Mouse (Mus musculus): ENCODE data around the gene Edc3. TPM values are rescaled to one million over a fixed set of nuclear protein-coding genes. Genes with fewer than 3 reads are reported as not detected.
A peak's percentile ranks its signal among the peaks of the same experiment; 100 is the strongest.

Edc3 gene
- polyA plus RNA-seq, 1 experiment from 2014 or later = 22.1 TPM

GRCm38 (mm10) chr9:57760416-57761146, 52.2 kb downstream of the Edc3 start:
- ATAC-seq (ENCODE audit: low read depth) (no peak), DNase-seq (ENCODE audit: low spot score) (no peak)
- H3K27ac ChIP-seq (replicated peaks; ENCODE audit: low read depth, low read length) = no peak overlapping the region
- no peaks in the 10 kb centered on the region for H3K9me3 ChIP-seq (ENCODE audit: control insufficient read depth, low read length)
- peaks cover 18% of the 10 kb centered on the region for H3K4me1 ChIP-seq (ENCODE audit: control insufficient read depth, insufficient read depth, low read length)
- no peak overlapping the region for H3K4me3 ChIP-seq (ENCODE audit: low read depth, low read length)
- H3K9ac ChIP-seq (ENCODE audit: low read depth, low read length) = no peak overlapping the region
- 96% methylated on average over 24 of the region's 24 CpGs for WGBS
- no peaks in the 10 kb centered on the region for H3K27me3 ChIP-seq (replicated peaks; ENCODE audit: control insufficient read depth, insufficient read depth, low read length)
- H3K36me3 ChIP-seq (ENCODE audit: control insufficient read depth, insufficient read depth, low read length) = peaks cover 57% of the 10 kb centered on the region
- H3K4me2 ChIP-seq (ENCODE audit: low read depth, low read length) = no peak overlapping the region

- peak overlapping the region; percentile 93; the same call in 1 of the 2 replicates for H3K4me2 ChIP-seq (ENCODE audit: low read depth, low read length)
- 91% methylated on average over 13 of the region's 13 CpGs for WGBS
- DNase-seq (ENCODE audit: low spot score) (peak; percentile 43), ATAC-seq (ENCODE audit: low read depth) (no peak)
- peaks cover 47% of the 10 kb centered on the region for H3K36me3 ChIP-seq (ENCODE audit: control insufficient read depth, insufficient read depth, low read length)
- H3K4me1 ChIP-seq (ENCODE audit: control insufficient read depth, insufficient read depth, low read length) = peaks cover 24% of the 10 kb centered on the region
- no peak overlapping the region for H3K4me3 ChIP-seq (ENCODE audit: low read depth, low read length)
- H3K9ac ChIP-seq (ENCODE audit: low read depth, low read length) = 0 out of 2 replicates have a peak overlapping the region, but pooled peaks have one; percentile 20
- H3K9me3 ChIP-seq (ENCODE audit: control insufficient read depth, low read length) = no peaks in the 10 kb centered on the region
- no peak overlapping the region for H3K27ac ChIP-seq (replicated peaks; ENCODE audit: low read depth, low read length)
- no peaks in the 10 kb centered on the region for H3K27me3 ChIP-seq (replicated peaks; ENCODE audit: control insufficient read depth, insufficient read depth, low read length)
Observed at GRCm38 (mm10) chr9:57761563-57762551, 53.5 kb downstream of the Edc3 start.

- WGBS = 62% methylated on average over 6 of the region's 6 CpGs
- H3K9me3 ChIP-seq (ENCODE audit: control insufficient read depth, low read length) = no peaks in the 10 kb centered on the region
- no peak overlapping the region for H3K27ac ChIP-seq (replicated peaks; ENCODE audit: low read depth, low read length)
- H3K36me3 ChIP-seq (ENCODE audit: control insufficient read depth, insufficient read depth, low read length) = peaks cover 40% of the 10 kb centered on the region
- 0 out of 2 replicates have a peak overlapping the region, but pooled peaks have one; percentile 97 for H3K4me3 ChIP-seq (ENCODE audit: low read depth, low read length)
- H3K4me2 ChIP-seq (ENCODE audit: low read depth, low read length) = peak overlapping the region; percentile 93
- DNase-seq (ENCODE audit: low spot score) (peak; percentile 46), ATAC-seq (ENCODE audit: low read depth) (no peak)
- 0 out of 2 replicates have a peak overlapping the region, but pooled peaks have one; percentile 11 for H3K9ac ChIP-seq (ENCODE audit: low read depth, low read length)
- peaks cover 24% of the 10 kb centered on the region for H3K4me1 ChIP-seq (ENCODE audit: control insufficient read depth, insufficient read depth, low read length)
- H3K27me3 ChIP-seq (replicated peaks; ENCODE audit: control insufficient read depth, insufficient read depth, low read length) = no peaks in the 10 kb centered on the region
Observed at GRCm38 (mm10) chr9:57762563-57762991, 54.2 kb downstream of the Edc3 start.

GRCm38 (mm10) chr9:57764147-57764973, 56.0 kb downstream of the Edc3 start:
- peak overlapping the region; percentile 99 for H3K9ac ChIP-seq (ENCODE audit: low read depth, low read length)
- peak; percentile 81 for DNase-seq (ENCODE audit: low spot score)
- under 1% methylated on average over 31 of the region's 57 CpGs for WGBS
- ATAC-seq (ENCODE audit: low read depth) = peak; percentile 71
- H3K4me3 ChIP-seq (ENCODE audit: low read depth, low read length) = peak overlapping the region; percentile 97
- peaks cover 24% of the 10 kb centered on the region for H3K4me1 ChIP-seq (ENCODE audit: control insufficient read depth, insufficient read depth, low read length)
- peak overlapping the region; percentile 93 for H3K4me2 ChIP-seq (ENCODE audit: low read depth, low read length)
- H3K27me3 ChIP-seq (replicated peaks; ENCODE audit: control insufficient read depth, insufficient read depth, low read length) = no peaks in the 10 kb centered on the region
- peak overlapping the region; percentile 98 for H3K27ac ChIP-seq (replicated peaks; ENCODE audit: low read depth, low read length)
- no peaks in the 10 kb centered on the region for H3K9me3 ChIP-seq (ENCODE audit: control insufficient read depth, low read length)
- peaks cover 22% of the 10 kb centered on the region for H3K36me3 ChIP-seq (ENCODE audit: control insufficient read depth, insufficient read depth, low read length)

- Histone ChIP-seq H3K36me3 (ENCODE audit: control insufficient read depth, insufficient read depth, low read length) (peaks cover 16% of the 10 kb centered on the region), H3K4me1 (ENCODE audit: control insufficient read depth, insufficient read depth, low read length) (peaks cover 24% of the 10 kb centered on the region), H3K9ac (ENCODE audit: low read depth, low read length) (peak overlapping the region; percentile 99), H3K27me3 (replicated peaks; ENCODE audit: control insufficient read depth, insufficient read depth, low read length) (no peaks in the 10 kb centered on the region), H3K27ac (replicated peaks; ENCODE audit: low read depth, low read length) (peak overlapping the region; percentile 98), H3K4me2 (ENCODE audit: low read depth, low read length) (peak overlapping the region; percentile 93), H3K9me3 (ENCODE audit: control insufficient read depth, low read length) (no peaks in the 10 kb centered on the region), H3K4me3 (ENCODE audit: low read depth, low read length) (peak overlapping the region; percentile 97)
- DNase-seq (ENCODE audit: low spot score) (peak; percentile 96), ATAC-seq (ENCODE audit: low read depth) (peak; percentile 95)
- 0% methylated on average over 17 of the region's 45 CpGs for WGBS
Observed at GRCm38 (mm10) chr9:57764974-57765363, 56.6 kb downstream of the Edc3 start.

GRCm38 (mm10) chr9:57765364-57766351, 57.3 kb downstream of the Edc3 start, which contains the start of gene Clk3:
TSS of gene Clk3 (minus strand) at chr9:57765860.
- Histone ChIP-seq H3K9me3 (ENCODE audit: control insufficient read depth, low read length) (no peaks in the 10 kb centered on the region), H3K36me3 (ENCODE audit: control insufficient read depth, insufficient read depth, low read length) (peaks cover 9% of the 10 kb centered on the region), H3K9ac (ENCODE audit: low read depth, low read length) (peak within 1 kb of the TSS; percentile 99), H3K27me3 (replicated peaks; ENCODE audit: control insufficient read depth, insufficient read depth, low read length) (no peaks in the 10 kb centered on the region), H3K4me3 (ENCODE audit: low read depth, low read length) (peak within 1 kb of the TSS; percentile 97), H3K4me2 (ENCODE audit: low read depth, low read length) (peak within 1 kb of the TSS; percentile 93), H3K27ac (replicated peaks; ENCODE audit: low read depth, low read length) (peak within 1 kb of the TSS; percentile 98), H3K4me1 (ENCODE audit: control insufficient read depth, insufficient read depth, low read length) (peaks cover 24% of the 10 kb centered on the region)
- peak; percentile 7 for ATAC-seq (ENCODE audit: low read depth)
- DNase-seq (ENCODE audit: low spot score) = peak; percentile 77
- WGBS = under 1% methylated on average over 78 of the region's 93 CpGs

GRCm38 (mm10) chr9:57766431-57766830, 58.1 kb downstream of the Edc3 start:
- Histone ChIP-seq H3K9ac (ENCODE audit: low read depth, low read length) (peak overlapping the region; percentile 99; the same call in 1 of the 2 replicates), H3K27me3 (replicated peaks; ENCODE audit: control insufficient read depth, insufficient read depth, low read length) (no peaks in the 10 kb centered on the region), H3K4me1 (ENCODE audit: control insufficient read depth, insufficient read depth, low read length) (peaks cover 24% of the 10 kb centered on the region), H3K9me3 (ENCODE audit: control insufficient read depth, low read length) (no peaks in the 10 kb centered on the region), H3K36me3 (ENCODE audit: control insufficient read depth, insufficient read depth, low read length) (peaks cover 1% of the 10 kb centered on the region; the same call in 1 of the 2 replicates), H3K27ac (replicated peaks; ENCODE audit: low read depth, low read length) (no peak overlapping the region), H3K4me2 (ENCODE audit: low read depth, low read length) (peak overlapping the region; percentile 93), H3K4me3 (ENCODE audit: low read depth, low read length) (peak overlapping the region; percentile 97)
- 47% methylated on average over 6 of the region's 6 CpGs for WGBS
- DNase-seq (ENCODE audit: low spot score) (no peak), ATAC-seq (ENCODE audit: low read depth) (no peak)
